Mouse (Mus musculus) kidney, postnatal 36 days (tissue): ENCODE data around the gene Aire.
A peak's percentile ranks its signal among the peaks of the same experiment; 100 is the strongest.

Experiments
- DNase-seq, 2 experiments: peaks; one replicate each; pipeline ENCODE4 v3.0.0; 2021 to 2022; ENCODE audit warnings: mixed read lengths in 2 of 2

Gene Aire

DNA sequence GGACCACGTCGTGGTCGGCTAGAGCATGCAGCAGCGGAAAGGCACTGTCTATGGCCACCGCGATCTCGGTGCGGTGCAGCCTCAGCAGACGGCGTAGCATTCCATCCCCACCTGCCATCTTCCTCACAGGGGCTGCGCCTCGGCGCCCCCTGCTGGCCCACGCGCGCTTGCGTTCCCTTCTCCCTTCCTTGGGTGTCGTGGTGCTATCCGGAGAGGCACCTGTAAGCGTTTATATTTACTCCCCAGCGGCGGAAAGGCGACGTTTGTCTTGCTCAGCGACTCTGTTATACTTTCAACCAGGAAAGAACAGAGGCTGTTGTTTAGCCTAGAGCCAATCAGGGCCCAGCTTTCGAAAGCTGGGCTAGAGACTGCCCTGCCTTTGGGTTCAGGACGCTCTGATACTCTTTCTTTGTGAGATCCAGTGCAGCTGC is at the start of gene Aire:
Gene Aire (minus strand): TSS at position 205 of the 431 bp plus-strand sequence.
- DNase-seq, result peak; percentile 66 to 74

DNA sequence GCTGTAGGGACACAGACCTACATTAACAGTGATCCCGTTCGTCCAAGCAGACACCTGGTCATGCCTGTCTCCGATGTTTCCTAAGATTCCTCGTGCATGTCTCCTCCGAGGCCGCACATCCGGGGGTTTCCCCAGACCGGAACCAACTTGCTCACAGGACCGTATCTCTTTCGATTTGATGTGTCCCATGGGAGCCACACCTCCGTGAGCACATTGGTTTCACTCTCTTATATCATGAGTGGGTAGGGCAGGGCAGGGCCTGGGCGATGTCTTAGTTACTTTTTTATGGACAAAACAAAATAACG is 49.3 kb upstream of the Aire start:
- DNase-seq, result no peak

DNA sequence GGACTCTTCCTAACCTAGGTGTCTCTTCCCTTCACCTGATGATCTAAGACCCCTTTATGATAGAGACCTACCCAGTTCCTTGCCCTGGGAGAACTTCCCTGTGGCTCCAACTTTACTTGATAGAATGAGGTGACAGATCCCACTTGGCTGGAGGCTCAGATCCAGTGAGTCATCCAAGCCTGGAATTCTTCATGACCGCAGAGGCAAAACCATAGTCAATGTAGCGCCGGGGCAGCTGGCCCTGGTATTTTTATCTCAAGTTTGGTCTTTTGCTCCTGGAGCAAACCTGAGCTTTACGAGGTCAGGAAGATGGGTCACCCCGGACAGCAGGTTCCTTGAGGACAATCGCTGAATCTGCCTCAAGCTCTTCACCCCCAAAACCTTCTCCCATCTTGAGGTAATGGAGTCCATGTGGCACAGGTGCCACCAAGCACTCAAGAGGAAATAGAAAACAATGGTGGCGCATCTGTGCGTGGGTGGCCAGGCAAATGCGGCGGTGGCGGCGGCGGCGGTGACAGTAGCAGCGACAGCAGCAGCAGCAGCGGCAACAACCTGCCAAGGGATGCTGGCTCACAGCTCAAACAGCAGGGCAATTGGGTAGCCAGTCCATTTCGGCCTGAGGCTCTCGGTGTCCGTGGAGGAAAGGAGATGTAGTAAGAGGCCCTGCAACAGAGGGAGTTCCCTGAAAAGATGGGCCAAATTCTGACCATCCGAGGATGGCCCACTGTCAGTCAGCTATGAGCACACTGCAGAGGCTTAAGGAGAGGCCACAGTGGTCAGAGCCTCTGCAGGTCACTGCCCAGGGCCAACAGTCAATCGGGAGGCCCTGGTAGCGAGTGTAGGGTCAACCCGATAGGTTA is 48.7 kb upstream of the Aire start:
- DNase-seq, result no peak

DNA sequence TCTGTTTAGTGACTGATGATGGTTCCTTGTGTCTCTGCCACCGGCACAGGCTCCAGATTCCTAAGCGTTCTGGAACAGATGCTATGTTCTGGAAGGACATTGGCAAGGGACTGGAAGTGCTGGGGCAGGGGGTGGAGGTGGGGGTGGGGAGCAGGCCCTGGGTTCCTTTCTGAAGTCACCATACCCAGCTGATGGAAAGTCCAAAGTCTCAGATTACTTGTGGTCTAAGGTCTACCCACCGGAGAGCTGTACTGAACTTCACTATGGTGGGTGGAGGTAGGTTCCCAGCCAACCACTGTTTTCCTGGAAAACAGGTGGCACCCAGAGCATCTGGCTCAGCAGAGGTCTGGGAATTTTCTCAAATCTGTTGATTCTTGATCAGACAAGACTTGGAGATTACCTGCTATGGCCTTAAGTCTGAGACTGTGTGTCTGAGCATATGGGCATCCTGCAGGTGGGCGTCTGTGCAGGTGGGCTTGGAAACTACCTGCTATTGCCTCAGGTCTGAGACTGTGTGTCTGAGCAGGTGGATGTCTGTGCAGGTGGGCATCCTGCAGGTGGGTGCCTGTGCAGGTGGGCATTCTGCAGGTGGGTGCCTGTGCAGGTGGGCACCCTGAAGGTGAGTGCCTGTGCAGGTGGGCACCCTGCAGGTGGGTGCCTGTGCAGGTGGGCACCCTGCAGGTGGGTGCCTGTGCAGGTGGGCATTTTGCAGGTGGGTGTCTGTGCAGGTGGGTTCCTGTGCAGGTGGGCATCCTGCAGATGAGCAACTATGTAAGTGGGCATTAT is 47.5 kb upstream of the Aire start:
- DNase-seq, result no peak

DNA sequence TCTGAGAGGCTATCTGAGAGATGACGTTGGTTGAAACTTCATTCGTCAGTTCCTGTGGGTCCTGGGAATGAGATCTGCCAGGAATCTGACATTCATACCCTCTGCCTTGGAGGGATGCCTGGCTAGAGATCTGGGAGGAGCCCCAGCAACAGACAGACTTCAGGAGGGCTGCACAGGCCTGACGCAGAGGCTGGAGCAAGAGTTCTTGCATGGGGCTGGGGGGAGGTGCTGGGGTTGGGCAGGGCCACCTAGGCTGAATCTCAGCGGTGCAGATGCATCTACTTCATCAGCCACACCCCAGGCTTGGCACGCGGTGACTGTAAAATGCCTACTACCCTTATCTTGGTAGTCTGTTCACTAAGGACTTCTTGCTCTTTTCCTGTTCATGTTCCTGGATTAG is 46.8 kb upstream of the Aire start:
- no peak for DNase-seq

DNA sequence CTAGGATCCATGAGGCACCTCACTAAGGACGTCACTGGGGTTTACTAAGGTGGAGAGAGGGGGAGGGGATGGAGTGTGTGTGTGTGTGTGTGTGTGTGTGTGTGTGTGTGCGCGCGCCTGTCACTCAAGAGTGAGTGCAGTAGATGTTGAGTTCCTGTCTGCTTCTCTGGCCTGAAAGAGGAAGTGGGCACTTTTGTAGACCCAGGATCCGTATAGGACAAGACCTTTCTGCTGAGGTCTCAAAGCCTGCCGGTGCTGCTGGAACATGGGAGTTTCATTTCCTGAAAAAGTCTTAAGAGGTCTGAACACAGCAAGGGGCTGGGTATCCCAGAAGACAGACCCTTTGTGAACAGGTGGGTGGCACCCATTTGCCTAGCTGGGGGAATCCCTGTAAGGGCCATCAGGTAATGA is 43.7 kb upstream of the Aire start:
- no peak for DNase-seq

DNA sequence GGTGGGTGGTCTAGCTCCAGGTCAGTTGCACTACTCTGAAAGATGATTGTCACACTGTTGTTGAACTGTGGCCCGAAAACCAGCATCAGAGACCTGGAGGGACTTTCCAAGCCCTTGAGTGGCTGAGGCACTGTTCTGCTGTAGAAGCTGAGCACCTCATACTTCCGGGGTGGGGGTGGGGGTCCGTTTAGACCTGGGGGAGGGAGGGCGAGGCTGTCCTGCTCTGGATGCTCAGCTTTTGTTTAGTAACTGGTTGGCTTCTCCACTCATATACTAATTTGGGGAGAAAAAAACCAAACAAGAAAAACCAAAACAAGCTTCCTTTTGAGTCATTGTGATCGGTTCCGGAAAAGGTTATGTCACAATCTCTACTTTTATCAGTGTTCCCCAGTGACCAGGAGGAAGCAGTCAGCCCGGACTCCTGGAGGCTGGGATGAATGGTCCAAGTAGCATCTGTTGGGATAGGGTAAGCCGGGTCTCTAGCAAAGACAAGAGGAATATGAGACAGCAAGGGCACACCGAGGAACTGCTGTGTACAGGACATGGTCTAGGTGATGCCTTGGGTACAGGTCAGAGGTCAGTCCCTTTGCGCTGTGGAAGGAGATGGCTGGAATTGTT is 43.1 kb upstream of the Aire start:
- DNase-seq, result no peak

DNA sequence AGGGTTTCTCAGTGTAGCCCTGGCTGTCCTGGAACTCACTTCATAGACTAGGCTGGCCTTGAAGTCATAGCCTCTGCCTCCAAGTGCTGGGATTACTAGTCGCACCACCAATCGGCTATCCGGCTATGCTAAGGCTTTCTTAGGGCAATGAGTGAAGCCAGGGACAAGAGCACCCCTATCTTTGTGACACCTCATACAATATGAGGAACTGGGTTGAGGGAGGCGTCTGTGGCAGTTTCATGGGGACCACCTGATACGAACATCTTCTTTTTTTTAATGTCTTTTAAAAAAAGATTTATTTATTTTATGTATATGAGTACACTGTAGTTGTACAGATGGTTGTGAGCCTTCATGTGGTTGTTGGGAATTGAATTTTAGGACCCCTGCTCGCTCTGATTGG is 42.3 kb upstream of the Aire start:
- DNase-seq, result no peak

DNA sequence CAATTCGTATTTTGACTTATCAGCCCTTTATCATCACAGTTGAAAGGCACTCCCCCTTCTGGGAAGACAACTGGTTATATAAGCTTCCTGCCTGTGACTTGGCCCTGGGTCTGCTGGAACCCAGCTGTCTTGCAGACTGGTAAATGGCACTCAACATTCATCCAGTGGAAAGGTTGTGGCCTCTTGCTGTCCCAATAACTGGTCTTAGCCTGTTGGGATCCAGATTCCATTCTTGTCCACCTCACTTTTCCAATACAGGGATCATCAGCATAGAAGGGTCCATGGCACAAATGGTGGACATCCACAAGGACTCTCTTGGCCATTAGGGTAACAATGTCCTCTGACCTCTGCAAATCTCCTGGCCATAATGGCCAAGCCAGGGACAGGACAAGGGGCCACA is 40.7 kb upstream of the Aire start:
- DNase-seq, result no peak

DNA sequence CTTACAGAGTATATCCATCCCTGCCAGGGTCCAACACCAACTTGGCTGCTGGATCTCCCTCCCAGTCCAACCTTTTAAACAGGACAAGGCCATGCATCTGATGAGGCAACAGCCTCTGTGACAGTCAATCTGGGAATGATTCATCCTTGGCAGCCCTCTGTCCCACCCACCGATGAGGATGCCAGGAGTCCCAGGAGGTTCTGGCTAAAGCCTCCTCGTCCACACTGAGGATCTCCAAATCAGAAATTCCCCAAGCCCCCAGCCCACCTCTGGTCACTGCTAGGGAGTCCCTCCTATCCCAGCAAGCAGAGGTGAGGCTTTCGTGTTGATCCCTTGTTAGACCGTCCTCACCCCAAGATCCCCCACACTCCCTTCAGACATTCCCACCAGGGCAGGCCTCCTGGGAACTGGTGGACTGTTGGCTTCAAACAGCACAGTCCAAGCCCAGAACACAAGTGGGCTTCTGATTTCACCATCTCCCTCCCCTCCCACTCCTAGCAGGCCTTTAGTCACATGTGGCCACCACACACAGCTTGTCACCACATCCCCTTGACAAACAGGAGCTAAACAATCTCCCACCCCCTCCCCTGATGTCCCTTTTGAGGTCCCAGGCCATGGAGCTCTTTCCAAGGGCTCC is 36.7 kb upstream of the Aire start:
- DNase-seq, result no peak

DNA sequence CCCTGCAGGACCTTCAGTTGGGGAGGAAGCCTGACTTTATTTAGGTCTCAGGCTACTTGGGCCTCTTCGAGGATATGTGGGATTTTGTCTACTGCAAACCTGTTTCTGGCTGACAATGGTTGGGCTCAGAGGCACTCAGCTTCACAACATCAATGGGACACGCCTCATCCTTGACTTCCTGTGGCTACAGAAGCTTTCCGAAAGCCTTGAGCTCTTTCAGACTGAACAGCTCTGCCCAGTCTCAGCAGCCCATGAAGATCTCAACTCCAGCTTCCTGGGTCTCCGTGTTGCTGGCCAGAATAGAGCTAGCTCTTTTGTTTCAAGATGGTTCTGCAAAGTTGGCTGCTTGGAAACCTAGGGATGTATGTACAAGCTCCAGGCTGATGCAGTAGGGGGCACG is 34.9 kb upstream of the Aire start:
- DNase-seq, result no peak

DNA sequence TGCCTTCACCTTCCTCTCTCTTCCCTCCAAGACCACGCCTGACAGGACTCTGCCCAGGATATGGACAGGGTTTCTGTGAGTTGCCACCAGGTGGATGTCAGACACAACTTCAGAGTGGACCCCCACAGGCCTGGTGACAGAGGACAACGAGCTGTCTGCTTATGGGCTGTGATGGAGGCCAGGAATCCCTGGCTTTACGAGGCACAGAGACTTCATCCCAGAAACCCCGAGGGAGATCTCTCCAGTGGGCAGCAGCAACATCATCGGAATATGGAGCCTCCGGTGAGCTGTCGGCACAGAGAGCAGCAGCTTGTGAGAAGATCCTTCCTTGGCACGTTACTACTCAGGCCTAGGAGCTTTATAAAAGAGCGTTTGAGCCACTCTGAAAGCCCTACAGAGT is 34.5 kb upstream of the Aire start:
- no peak for DNase-seq

DNA sequence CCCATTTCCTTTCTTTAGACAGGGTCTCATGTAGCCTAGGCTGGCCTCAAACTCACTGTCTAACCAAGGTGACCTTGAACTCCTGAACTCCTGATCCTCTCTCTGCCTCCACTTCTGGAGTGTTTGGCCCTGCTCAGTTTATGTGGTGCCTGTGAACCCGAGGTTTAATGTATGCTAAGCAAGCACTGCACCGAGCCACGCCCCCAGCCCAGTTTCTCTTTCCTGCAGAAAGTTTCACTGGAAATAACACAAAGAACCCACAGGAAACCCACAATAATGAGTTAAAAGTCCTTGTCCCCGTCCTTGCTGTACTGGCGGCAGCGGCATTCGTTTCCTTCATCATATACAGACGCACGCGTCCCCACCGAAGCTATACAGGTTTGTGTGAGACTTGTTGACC is 31.6 kb upstream of the Aire start:
- no peak for DNase-seq

DNA sequence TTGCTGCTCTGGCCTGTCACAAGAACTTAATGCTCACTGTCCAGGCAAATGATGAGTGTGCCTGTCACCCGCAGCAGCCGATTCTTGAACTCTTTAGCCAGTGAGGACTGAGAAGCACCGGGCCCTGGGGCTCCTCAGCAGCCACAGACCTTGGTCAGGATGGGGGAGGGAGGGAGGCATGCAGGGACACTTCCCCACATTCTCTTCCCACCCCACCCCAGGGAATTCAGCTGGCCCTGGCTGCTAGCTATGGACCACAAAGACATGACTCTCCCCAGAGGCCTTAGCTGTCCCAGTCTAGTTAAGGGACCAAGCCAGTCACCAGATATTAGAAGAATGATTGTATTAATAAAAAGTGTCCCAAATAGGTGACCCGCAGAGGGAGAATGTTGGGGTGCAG is 30.7 kb upstream of the Aire start:
- DNase-seq, result no peak

DNA sequence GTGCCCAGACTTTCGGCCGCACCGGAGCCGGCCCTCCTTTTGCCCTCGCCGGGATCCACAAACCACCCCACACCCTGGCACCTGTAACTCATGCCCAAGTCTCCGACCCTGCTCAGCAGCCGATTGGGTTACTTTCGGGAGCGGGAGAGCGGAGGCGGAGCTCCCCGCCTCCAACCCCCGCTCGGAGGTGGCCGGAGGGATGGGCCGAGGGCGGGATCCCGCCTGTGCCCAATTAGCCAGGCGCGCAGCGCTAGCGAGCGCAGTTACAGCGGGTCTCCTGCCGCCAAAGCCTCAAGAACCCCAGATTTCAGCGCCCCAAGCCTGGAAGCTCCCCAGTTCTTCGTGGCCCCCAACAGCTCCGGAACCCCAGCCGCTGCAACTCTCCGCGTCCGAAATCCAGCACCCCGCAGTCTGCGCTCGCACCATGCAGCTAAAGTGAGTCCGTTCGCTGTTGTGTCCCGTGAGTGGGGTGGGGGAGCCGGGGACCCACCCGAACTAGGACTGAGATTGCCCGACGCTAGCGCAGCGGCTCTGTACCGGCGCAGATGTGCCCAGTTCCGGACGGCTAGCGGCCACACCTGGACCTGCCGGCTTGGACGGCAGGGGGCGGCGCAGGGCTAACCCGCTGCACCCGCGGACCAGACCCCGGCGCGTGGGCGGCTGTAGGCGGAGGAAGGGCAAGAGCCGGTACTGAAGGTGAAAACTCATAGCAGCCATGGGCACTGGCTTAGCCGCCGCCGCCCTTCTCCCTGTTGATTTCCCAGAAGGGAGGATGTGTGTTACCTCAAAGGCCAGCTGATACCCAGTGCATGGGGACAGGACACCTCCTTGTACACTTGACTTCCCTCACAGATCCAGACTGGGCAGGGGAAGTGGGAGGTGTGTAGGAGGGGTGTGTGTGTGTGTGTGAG is 25.9 kb upstream of the Aire start, which contains the start of gene Icosl:
Gene Icosl (plus strand): TSS at position 202 of the 911 bp plus-strand sequence.
- DNase-seq, result peak; percentile 86 to 92

DNA sequence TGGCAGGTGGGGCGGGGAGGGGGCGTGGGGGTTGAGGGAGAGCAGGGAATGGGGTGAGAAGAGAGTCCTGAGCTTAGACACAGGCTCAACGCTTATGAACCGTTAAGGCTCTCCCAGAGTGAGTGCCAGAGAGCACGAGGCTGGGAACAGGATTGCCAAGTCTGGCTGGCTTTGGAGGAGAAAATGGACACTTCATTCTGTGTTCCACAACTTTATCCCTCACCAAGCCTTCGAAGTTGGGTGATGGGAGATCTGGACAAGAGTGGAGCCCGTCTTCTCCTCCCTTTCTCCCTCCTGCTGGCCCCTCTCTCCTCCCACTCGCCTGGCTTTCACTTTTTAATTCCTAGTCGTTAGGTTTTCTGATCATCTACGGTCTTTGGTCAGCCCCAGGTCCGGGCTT is 25.1 kb upstream of the Aire start:
- peak in 1 of 2 experiments; percentile 33 for DNase-seq

DNA sequence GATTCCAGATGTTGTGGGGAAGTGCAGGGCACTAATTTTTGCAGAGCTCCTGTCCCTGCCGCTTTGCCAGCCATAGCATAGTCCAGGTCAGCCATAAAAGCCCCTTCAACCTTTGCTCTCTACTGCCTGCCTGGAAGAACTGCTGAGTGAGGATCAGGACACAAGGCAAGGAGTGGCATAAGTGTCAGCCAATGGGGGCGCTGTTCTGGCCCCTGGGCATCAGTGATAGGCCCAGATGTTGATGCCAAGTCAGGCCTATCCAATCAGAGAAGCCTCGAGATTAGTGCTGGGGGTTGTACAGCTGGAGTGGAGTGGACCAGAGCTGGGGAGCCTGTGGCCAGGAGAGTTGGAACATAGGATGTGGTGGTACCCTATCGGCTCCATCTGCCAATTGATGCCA is 23.8 kb upstream of the Aire start:
- peak; percentile 54 to 68 for DNase-seq

DNA sequence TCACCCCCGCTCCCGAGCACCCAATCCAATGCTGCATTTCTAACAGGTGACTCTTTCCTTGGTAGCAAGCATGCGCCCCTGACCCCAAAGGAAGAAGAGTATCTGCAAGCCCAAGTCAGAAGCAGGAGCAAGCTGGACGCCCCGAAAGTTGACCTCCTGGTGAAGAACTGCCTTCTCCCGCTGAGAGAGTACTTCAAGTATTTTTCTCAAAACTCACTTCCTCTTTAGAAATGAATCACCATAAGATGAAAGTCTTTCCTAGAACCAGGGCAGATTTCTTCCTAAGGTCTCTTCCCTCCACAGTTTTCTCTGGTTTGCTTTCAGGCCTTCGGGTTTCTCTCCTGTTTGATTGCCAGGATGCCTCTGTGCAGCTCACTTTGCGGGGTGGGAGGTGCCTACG is 19.7 kb upstream of the Aire start:
- no peak for DNase-seq

DNA sequence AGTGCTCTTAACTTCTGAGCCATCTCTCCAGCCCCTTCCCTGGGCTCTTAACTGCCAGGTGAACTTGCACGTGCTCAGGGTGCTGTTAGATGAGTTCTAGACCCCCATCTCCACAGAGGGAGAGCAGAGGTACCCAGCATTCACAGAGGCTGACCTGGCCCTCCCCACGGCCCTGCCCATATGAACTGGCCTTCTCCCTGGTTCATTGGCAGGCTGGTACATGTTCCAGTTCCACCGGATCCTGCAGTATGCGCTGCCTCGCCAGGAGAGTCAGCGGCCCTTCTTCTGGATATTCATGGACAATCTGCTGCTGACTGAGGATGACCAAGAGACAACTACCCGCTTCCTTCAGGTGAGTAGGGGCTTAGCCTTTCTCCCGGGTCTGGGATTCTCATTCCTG is 13.6 kb upstream of the Aire start:
- DNase-seq, result no peak

DNA sequence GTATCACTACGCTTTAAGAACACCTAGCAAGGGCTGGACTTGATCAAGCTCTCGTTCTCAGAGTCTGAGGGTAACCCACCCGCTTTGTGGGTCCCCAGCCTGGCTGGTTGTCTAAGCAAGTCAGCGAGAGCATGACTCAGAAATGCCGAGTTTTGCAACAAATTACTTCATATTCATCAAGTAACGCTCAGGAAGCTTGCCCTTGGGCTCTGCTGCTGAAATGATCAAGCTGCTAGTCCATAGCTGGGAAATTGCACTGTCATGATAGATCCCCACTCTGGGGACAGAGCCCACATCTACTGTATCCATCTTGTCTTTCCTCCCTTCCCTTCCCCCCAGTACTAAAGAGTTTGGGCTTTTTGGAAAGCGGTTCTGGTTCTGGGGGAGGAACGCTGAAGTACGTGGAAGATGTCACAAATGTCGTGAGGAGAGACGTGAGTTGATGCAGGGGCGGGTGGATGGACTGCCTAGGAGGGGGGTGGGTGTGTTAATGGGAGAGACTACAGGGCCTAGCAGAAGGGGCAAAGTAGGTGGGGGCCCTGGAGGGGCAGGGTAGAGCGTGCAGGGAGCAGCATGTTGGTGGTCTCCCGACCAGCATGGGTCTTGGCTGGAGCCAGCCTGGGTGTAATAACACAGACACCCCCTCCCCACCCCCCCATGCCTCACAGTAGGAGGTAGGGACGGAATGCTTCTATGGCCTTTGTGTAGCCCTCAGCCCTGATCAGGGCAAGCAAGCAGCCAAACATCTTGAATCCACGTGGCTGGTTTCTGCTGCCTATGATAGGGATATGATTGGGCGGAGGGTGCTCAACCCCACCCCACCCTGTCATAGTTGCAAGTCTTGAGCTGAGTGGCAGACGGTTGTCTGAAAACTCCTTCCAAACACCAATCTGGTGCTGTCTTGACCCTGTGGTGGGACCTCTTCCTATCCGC is 11.5 kb upstream of the Aire start:
- peak in 1 of 2 experiments; percentile 13 for DNase-seq

DNA sequence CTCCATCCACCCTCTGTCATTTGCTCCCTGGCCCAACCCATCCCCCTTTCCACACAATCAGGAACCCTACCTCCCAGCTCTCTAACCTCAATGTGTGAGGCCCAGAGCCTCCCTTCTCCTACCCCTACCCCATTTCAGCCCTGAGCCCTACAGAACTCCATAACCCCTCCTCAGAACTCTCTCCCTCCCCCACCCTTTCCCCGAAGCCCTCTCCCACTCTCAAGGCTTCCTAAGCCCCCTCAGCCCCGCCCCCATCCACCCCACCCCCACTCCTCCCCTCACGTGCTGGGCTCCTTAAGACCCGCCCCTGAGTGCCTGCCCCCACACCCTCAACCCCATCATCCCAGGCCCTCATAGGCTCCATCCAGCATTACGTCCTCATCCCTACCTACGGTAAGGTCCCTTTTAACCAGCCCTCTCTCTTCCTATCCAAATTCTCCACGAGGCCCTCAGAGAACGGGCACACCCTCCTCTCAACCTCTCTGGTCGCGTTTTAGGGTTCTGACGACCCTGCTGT is 6.2 kb upstream of the Aire start:
- DNase-seq, result no peak
